Mouse (Mus musculus): Measurements from ENCODE around the gene Jmjd8. TPM values are rescaled to one million over a fixed set of nuclear protein-coding genes. Genes with fewer than 3 reads are reported as not detected.
A peak's percentile ranks its signal among the peaks of the same experiment; 100 is the strongest.

Gene Jmjd8
- polyA plus RNA-seq, 1 experiment from 2014 or later = 29.7 TPM

DNA sequence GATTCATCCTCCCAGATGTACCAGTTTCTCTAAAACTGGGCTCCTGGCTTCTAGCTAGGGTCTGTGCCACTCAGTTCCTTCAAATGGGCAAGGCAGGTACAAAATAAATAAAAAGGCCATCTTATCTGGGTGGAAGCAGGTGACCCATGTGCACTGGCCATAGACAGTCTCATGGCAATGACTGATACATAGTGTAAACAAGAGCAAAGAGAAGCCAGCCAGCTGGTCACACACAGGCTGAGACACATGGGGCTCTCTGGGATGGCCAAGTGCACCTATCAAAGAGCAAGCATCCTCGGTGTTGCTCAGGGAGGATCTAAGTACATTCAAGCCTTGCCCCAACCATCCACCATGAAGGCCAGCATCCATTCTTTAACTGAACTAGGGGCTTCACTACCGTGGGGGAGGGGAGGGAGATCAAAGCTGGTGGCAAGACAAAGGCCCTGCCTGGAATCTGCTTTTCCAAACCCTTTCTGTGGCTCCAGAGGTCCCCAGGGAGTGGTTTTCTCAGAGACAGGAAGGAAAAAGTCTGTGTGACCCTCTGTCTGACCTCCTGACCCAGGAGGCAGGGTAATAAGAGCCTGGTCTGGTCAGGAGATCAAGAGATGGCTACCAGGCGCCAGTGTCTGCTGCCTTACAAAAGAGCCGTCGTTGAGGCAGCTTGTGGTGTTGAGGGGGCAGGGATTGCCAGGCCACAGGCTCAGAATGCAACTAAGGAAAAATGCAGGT, 52.4 kb downstream of the Jmjd8 start:
- Histone ChIP-seq H3K4me1 (replicated peaks; ENCODE audit: control insufficient read depth, insufficient read depth) (peaks cover under 1% of the 10 kb centered on the region; the same call in 1 of the 2 replicates), H3K27me3 (ENCODE audit: control insufficient read depth, insufficient read depth, low read length) (no peaks in the 10 kb centered on the region), H3K4me2 (replicated peaks; ENCODE audit: low read depth) (no peak overlapping the region), H3K9me3 (ENCODE audit: control insufficient read depth, low read length) (no peaks in the 10 kb centered on the region), H3K4me3 (ENCODE audit: low read depth, low read length) (no peak overlapping the region), H3K36me3 (ENCODE audit: control insufficient read depth, insufficient read depth, low read length) (peaks cover 19% of the 10 kb centered on the region; the same call in 1 of the 2 replicates), H3K9ac (ENCODE audit: low read length) (no peak overlapping the region), H3K27ac (replicated peaks) (no peak overlapping the region)
- peak; percentile 55 for ATAC-seq (ENCODE audit: low FRiP score, low TSS enrichment)
- DNase-seq (ENCODE audit: low spot score) = no peak
- WGBS = 20% methylated on average over 5 of the region's 5 CpGs
- no peak for TF ChIP-seq CTCF (IDR thresholded peaks at IDR 0.05; ENCODE audit: low read depth)
- TF ChIP-seq EP300 (optimal IDR thresholded peaks at IDR 0.05) = no peak

Small RNAs within 50 kb of the gene (microRNA-seq; reads per million reads assigned to microRNA genes)
- 1.3 reads per million for gene Mir3082
- not detected for gene Mir6966

Other genes starting within 250 kb of the Jmjd8 start
- 16.3 and 17.7 TPM in 2 replicates for gene Lmf1, start 249.8 kb upstream of the Jmjd8 start, polyA plus RNA-seq (2015; fragmentation: Nextera tagmentation; extraction: Ambion mirVana)
- 1.4 and 1.7 TPM in 2 replicates for gene Gng13, start 111.7 kb upstream of the Jmjd8 start, polyA plus RNA-seq (2015; fragmentation: Nextera tagmentation; extraction: Ambion mirVana)
- 4.2 and 5.4 TPM in 2 replicates for gene Chtf18, start 101.4 kb upstream of the Jmjd8 start, polyA plus RNA-seq (2015; fragmentation: Nextera tagmentation; extraction: Ambion mirVana)
- gene Rpusd1, start 101.2 kb upstream of the Jmjd8 start, polyA plus RNA-seq (2015; fragmentation: Nextera tagmentation; extraction: Ambion mirVana) = 10.3 and 10.5 TPM in 2 replicates
- 0.05 and 0.10 TPM in 2 replicates for gene Mslnl, start 92.8 kb upstream of the Jmjd8 start, polyA plus RNA-seq (2015; fragmentation: Nextera tagmentation; extraction: Ambion mirVana)
- gene Msln, start 74.5 kb upstream of the Jmjd8 start, polyA plus RNA-seq (2015; fragmentation: Nextera tagmentation; extraction: Ambion mirVana) = 54.8 and 70.6 TPM in 2 replicates
- gene Narfl, start 55.1 kb upstream of the Jmjd8 start, polyA plus RNA-seq (2015; fragmentation: Nextera tagmentation; extraction: Ambion mirVana) = 19.1 and 20.9 TPM in 2 replicates
- gene Haghl, start 43.2 kb upstream of the Jmjd8 start, polyA plus RNA-seq (2015; fragmentation: Nextera tagmentation; extraction: Ambion mirVana) = 37.5 and 40.2 TPM in 2 replicates
- gene Ccdc78, start 42.3 kb upstream of the Jmjd8 start, polyA plus RNA-seq (2015; fragmentation: Nextera tagmentation; extraction: Ambion mirVana) = 0.23 and 0.24 TPM in 2 replicates
- gene Fam173a, start 36.0 kb upstream of the Jmjd8 start, polyA plus RNA-seq (2015; fragmentation: Nextera tagmentation; extraction: Ambion mirVana) = 91.0 and 94.7 TPM in 2 replicates
- 0.65 TPM in 1 of 2 replicates, not detected in the other for gene AC134908.4, start 33.2 kb upstream of the Jmjd8 start, polyA plus RNA-seq (2015; fragmentation: Nextera tagmentation; extraction: Ambion mirVana)
- 18.7 and 19.0 TPM in 2 replicates for gene Metrn, start 31.7 kb upstream of the Jmjd8 start, polyA plus RNA-seq (2015; fragmentation: Nextera tagmentation; extraction: Ambion mirVana)
- 1.3 and 1.9 TPM in 2 replicates for gene Fbxl16, start 19.8 kb upstream of the Jmjd8 start, polyA plus RNA-seq (2015; fragmentation: Nextera tagmentation; extraction: Ambion mirVana)
- 10.8 and 12.5 TPM in 2 replicates for gene Wdr24, start 5.2 kb upstream of the Jmjd8 start, polyA plus RNA-seq (2015; fragmentation: Nextera tagmentation; extraction: Ambion mirVana)
- 215 and 224 TPM in 2 replicates for gene Stub1, start 4.5 kb downstream of the Jmjd8 start, polyA plus RNA-seq (2015; fragmentation: Nextera tagmentation; extraction: Ambion mirVana)
- gene Rhbdl1, start 8.4 kb downstream of the Jmjd8 start, polyA plus RNA-seq (2015; fragmentation: Nextera tagmentation; extraction: Ambion mirVana) = 3.1 and 4.3 TPM in 2 replicates
- 1.8 and 2.3 TPM in 2 replicates for gene Gm20683, start 12.9 kb downstream of the Jmjd8 start, polyA plus RNA-seq (2015; fragmentation: Nextera tagmentation; extraction: Ambion mirVana)
- gene Rhot2, start 16.0 kb downstream of the Jmjd8 start, polyA plus RNA-seq (2015; fragmentation: Nextera tagmentation; extraction: Ambion mirVana) = 10.7 and 13.2 TPM in 2 replicates
- 4.1 and 4.2 TPM in 2 replicates for gene Wdr90, start 32.6 kb downstream of the Jmjd8 start, polyA plus RNA-seq (2015; fragmentation: Nextera tagmentation; extraction: Ambion mirVana)
- 52.4 and 59.9 TPM in 2 replicates for gene Mcrip2, start 39.9 kb downstream of the Jmjd8 start, polyA plus RNA-seq (2015; fragmentation: Nextera tagmentation; extraction: Ambion mirVana)
- gene Mettl26, start 46.2 kb downstream of the Jmjd8 start, polyA plus RNA-seq (2015; fragmentation: Nextera tagmentation; extraction: Ambion mirVana) = 52.9 and 54.1 TPM in 2 replicates
- gene Wfikkn1, start 52.0 kb downstream of the Jmjd8 start, polyA plus RNA-seq (2015; fragmentation: Nextera tagmentation; extraction: Ambion mirVana) = 0.35 and 0.38 TPM in 2 replicates
- 20.2 TPM in 2 replicates for gene Rab40c, start 90.9 kb downstream of the Jmjd8 start, polyA plus RNA-seq (2015; fragmentation: Nextera tagmentation; extraction: Ambion mirVana)
- gene Pigq, start 116.1 kb downstream of the Jmjd8 start, polyA plus RNA-seq (2015; fragmentation: Nextera tagmentation; extraction: Ambion mirVana) = 25.4 and 29.9 TPM in 2 replicates
- gene Nhlrc4, start 116.1 kb downstream of the Jmjd8 start, polyA plus RNA-seq (2015; fragmentation: Nextera tagmentation; extraction: Ambion mirVana) = not detected in 2 replicates
- 0.06 TPM in 1 of 2 replicates, not detected in the other for gene A930017K11Rik, start 123.7 kb downstream of the Jmjd8 start, polyA plus RNA-seq (2015; fragmentation: Nextera tagmentation; extraction: Ambion mirVana)
- 12.5 and 13.7 TPM in 2 replicates for gene Capn15, start 156.9 kb downstream of the Jmjd8 start, polyA plus RNA-seq (2015; fragmentation: Nextera tagmentation; extraction: Ambion mirVana)
- gene Rab11fip3, start 240.7 kb downstream of the Jmjd8 start, polyA plus RNA-seq (2015; fragmentation: Nextera tagmentation; extraction: Ambion mirVana) = 4.5 and 5.1 TPM in 2 replicates

Measured in stomach, postnatal 0 days (tissue).